Mouse (Mus musculus): Measurements from ENCODE around the gene Dynlrb2.

The Dynlrb2 gene

GRCm38 (mm10) chr8:116540136-116540535 lies 35.4 kb downstream of the Dynlrb2 start:
- no peak for DNase-seq (ENCODE audit: low read depth, low spot score)

- DNase-seq (ENCODE audit: low read depth, low spot score), result no peak
Observed at GRCm38 (mm10) chr8:116542842-116543241, 38.1 kb downstream of the Dynlrb2 start.

- DNase-seq (ENCODE audit: low read depth, low spot score), result no peak
Observed at GRCm38 (mm10) chr8:116543366-116543765, 38.6 kb downstream of the Dynlrb2 start.

GRCm38 (mm10) chr8:116552255-116552654 lies 47.5 kb downstream of the Dynlrb2 start:
- DNase-seq (ENCODE audit: low read depth, low spot score), result no peak

GRCm38 (mm10) chr8:116552778-116553177 lies 48.0 kb downstream of the Dynlrb2 start:
- no peak for DNase-seq (ENCODE audit: low read depth, low spot score)

Measured in embryo, embryonic 11.5 days (tissue).